Mouse (Mus musculus) midbrain, embryonic 10.5 days (tissue): ENCODE results near the gene Gata3. TPM values are rescaled to one million over a fixed set of nuclear protein-coding genes. Genes with fewer than 3 reads are reported as not detected.

ENCODE experiments used
- DNase-seq: peaks from one replicate; pipeline ENCODE4 v3.0.0-alpha.2; 2017; ENCODE audit warnings: low spot score
- H3K27ac ChIP-seq: fragments of 300-500 bp; sonication (generic); replicated peaks from 2 replicates; pipeline ENCODE4 v1.5.1; 2016; ENCODE audit warnings: mild to moderate bottlenecking
- H3K27me3 ChIP-seq: fragments of 300-500 bp; sonication (generic); 2 replicates; pipeline ENCODE4 v1.6.1; 2016; ENCODE audit warnings: low read depth, mild to moderate bottlenecking; ENCODE audit not compliant: poor library complexity, severe bottlenecking
- H3K36me3 ChIP-seq: fragments of 300-500 bp; sonication (generic); 2 replicates; pipeline ENCODE4 v1.6.1; 2016; ENCODE audit warnings: mild to moderate bottlenecking, moderate library complexity
- H3K4me1 ChIP-seq: fragments of 300-500 bp; sonication (generic); 2 replicates; pipeline ENCODE4 v1.6.1; 2016
- H3K4me3 ChIP-seq: fragments of 300-500 bp; sonication (generic); 2 replicates; pipeline ENCODE4 v1.5.1; 2016; ENCODE audit warnings: mild to moderate bottlenecking, moderate library complexity
- H3K9me3 ChIP-seq: fragments of 300-500 bp; sonication (generic); replicated peaks from 2 replicates; pipeline ENCODE4 v1.6.1; 2016; ENCODE audit warnings: mild to moderate bottlenecking
- WGBS: fragments of 180-500 bp; shearing (Covaris S2); methylation state at CpG from one replicate; pipeline ENCODE4 v1.1.7; 2016; 5-methylcytosine and 5-hydroxymethylcytosine counted together
- polyA plus RNA-seq: library from polyadenylated mRNA; unstranded; fragments of >200 nt; fragmentation: Nextera tagmentation; extraction: Ambion mirVana; gene quantifications from 2 replicates; pipeline ENCODE4 v1.2.1, GENCODE M21; 2016

The Gata3 gene
- polyA plus RNA-seq, 1 experiment from 2014 or later, result 10.5 TPM

DNA sequence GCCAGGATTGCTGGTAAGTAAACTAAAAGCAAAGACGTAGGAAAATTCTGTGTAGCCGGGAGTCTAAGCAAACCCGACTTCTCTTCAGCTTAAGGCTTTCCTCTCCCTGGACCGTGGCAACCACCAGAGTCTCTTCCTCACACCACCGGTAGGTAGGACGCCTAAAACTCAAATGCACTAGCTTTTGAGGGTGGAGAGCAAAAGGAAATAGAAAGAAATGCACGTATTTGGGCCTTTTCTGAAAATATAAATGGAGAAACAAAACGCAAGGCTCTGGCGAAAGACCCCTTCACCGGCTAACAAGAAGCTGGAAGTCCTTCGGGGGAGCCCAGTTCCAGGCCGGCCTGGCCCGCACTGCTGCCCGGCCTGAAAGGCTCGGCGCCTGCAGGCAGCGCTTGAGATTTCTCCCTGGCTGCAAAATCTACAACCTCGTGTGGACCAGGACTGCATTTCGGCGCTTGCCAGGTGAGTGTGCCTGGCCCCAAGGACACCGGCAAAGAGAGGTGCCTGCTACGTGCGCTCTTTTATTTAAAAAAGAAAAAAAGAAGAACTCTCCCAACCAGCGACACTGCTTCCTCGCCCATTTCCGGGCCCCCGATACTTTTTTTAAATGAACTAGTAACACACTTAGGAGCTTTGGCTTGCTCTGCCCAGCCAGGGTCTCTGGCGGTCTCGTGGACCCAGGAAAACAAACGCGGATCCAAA, 13.1 kb downstream of the Gata3 start:
- WGBS, result under 1% methylated on average over 31 of the region's 31 CpGs
- Histone ChIP-seq H3K9me3 (no peaks in the 10 kb centered on the region), H3K27me3 (peaks cover 97% of the 10 kb centered on the region), H3K4me3 (peak overlapping the region; percentile 60), H3K27ac (no peak overlapping the region), H3K36me3 (no peaks in the 10 kb centered on the region), H3K4me1 (peaks cover 74% of the 10 kb centered on the region)
- peak; percentile 54 for DNase-seq

DNA sequence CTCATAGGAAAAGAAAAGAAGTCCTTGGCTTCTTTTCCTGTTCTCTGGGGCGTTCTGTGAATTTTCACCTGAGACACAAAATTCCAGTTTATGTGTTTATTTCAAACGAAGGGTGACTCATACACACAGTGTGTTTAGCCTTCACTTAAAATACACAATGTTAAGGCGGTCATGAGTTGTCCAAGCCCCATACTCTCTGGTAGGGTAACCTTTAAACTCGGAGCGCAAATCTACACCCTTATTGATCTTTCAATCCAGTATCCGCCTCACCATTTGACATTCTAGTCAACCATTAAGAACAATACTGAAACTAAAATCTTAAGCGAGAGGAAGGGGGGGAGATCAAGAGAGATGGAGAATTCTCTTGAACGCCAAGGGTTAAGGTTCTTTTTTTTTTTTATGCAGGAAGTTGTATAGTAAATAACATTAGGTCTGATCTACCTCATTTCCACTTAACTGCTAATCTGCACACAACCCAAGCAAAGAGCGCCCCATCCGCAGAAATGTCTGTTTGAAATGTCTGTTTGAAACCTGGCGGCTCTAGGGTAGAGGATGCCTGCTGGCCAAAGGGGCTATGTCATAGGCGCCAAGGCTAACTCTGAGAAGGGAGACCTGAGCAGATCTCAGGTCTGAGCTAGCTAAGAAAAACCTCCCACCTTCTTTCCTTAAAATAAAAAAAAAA, 14.0 kb downstream of the Gata3 start:
- peak overlapping the region; percentile 60; the same call in 1 of the 2 replicates for H3K4me3 ChIP-seq
- peaks cover 97% of the 10 kb centered on the region for H3K27me3 ChIP-seq
- H3K4me1 ChIP-seq, result peaks cover 74% of the 10 kb centered on the region
- H3K9me3 ChIP-seq, result no peaks in the 10 kb centered on the region
- 4% methylated on average over 12 of the region's 12 CpGs for WGBS
- DNase-seq, result no peak
- no peak overlapping the region for H3K27ac ChIP-seq
- H3K36me3 ChIP-seq, result no peaks in the 10 kb centered on the region

DNA sequence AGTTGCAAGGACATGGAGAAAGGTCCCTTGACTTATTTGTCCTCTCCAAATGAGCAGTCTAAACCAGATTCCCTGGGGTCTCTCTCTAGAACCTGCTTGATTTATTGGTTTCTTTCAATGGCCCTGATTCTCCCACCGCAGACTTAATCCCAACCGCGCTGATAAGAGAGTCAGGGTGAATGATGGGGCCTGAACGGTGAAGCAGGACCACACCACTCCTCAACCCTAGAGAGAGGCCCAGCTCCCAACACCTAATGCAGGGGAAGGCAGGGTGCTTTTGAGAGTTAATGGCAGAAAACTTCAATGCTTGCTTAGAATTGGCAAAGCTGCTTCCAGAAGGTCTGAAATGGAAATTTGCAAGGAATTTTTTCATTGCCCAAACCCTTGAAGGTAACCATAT, 14.6 kb downstream of the Gata3 start:
- H3K27me3 ChIP-seq, result peaks cover 97% of the 10 kb centered on the region
- H3K4me1 ChIP-seq, result peaks cover 74% of the 10 kb centered on the region
- no peaks in the 10 kb centered on the region for H3K9me3 ChIP-seq
- WGBS, result 3% methylated on average over 4 of the region's 4 CpGs
- DNase-seq, result peak; percentile 32
- no peak overlapping the region for H3K27ac ChIP-seq
- H3K4me3 ChIP-seq, result peak overlapping the region; percentile 40
- no peaks in the 10 kb centered on the region for H3K36me3 ChIP-seq

DNA sequence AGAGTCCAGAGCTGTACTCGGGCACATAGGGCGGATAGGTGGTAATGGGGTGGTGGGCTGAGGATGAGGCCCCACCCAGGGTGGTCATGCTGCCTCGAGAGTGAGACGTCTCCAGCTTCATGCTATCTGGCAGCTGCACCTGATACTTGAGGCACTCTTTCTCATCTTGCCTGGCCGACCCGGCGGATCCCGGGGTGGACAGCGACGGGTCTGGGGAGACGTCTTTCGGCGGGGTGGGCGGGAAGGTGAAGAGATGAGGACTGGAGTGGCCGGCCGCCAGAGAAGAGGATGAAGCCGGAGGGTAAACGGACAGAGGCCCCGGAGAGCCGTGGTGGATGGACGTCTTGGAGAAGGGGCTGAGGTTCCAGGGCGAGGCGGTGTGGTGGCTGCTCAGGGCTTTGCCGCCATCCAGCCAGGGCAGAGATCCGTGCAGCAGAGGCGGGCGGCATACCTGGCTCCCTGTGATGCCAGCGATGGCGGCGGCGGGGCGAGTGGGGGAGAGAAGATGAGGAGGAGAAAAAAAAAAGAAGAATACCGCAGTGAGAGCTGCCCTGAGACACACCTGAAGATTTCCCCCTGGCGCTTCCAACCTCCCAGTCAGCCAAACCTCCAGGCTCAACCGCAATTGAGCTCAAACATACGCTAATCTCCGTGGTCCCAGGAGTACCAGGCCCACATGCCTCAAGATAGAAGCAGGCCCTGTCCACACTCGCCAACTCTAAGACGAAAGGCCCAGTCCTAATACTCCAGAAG, 15.2 kb downstream of the Gata3 start:
- DNase-seq, result peak; percentile 45
- 3% methylated on average over 39 of the region's 39 CpGs for WGBS
- Histone ChIP-seq H3K4me1 (peaks cover 74% of the 10 kb centered on the region), H3K4me3 (peak overlapping the region; percentile 40), H3K27me3 (peaks cover 97% of the 10 kb centered on the region), H3K36me3 (no peaks in the 10 kb centered on the region), H3K9me3 (no peaks in the 10 kb centered on the region), H3K27ac (no peak overlapping the region)

DNA sequence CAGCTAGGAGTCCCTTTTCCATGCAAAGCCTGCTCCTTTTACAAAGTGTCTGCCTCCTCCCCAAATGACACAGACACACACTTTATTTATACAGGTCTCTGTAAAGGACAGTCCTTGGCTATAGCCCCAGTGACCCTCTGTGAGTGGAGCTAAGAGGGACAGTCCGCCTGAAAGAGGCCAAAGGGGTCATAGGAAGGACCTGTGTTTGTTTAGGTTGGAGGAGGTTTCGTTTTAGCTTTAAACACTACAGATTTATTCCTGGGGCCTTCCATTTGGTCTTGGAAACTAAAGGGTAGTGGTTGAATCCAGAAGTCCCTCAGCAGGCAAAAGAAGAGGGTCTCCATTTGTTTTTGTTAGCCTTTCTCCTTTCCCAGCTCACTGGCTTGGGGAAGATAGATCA, 16.1 kb downstream of the Gata3 start:
- Histone ChIP-seq H3K36me3 (no peaks in the 10 kb centered on the region), H3K4me1 (peaks cover 71% of the 10 kb centered on the region), H3K27me3 (peaks cover 100% of the 10 kb centered on the region), H3K9me3 (no peaks in the 10 kb centered on the region), H3K4me3 (peak overlapping the region; percentile 40; the same call in 1 of the 2 replicates), H3K27ac (no peak overlapping the region)
- WGBS, result 9% methylated on average over 2 of the region's 2 CpGs
- DNase-seq, result peak; percentile 24

DNA sequence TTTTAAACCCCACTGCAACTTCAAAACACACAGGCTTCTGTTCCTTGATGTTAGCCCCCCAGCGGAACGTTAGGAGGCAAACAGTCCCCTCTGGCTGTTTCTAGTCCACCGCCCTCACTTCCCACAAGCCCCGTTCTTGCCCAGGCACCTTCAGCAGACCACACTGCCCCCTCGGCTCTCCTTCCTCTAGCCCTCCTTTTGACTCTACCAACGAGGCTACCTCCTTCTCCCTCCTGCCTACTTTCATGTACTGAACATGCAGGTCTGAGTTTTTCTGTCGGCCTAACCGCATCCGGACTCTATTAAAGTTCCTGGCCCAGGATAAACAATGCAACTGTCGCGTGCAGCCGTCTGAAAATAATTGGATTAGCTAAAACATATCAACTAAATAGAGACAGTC, 17.2 kb downstream of the Gata3 start:
- no peaks in the 10 kb centered on the region for H3K9me3 ChIP-seq
- peak; percentile 39 for DNase-seq
- H3K4me1 ChIP-seq, result peaks cover 61% of the 10 kb centered on the region
- peak overlapping the region; percentile 31; the same call in 1 of the 2 replicates for H3K4me3 ChIP-seq
- H3K27me3 ChIP-seq, result peaks cover 93% of the 10 kb centered on the region
- WGBS, result 2% methylated on average over 12 of the region's 12 CpGs
- H3K36me3 ChIP-seq, result no peaks in the 10 kb centered on the region
- H3K27ac ChIP-seq, result no peak overlapping the region

DNA sequence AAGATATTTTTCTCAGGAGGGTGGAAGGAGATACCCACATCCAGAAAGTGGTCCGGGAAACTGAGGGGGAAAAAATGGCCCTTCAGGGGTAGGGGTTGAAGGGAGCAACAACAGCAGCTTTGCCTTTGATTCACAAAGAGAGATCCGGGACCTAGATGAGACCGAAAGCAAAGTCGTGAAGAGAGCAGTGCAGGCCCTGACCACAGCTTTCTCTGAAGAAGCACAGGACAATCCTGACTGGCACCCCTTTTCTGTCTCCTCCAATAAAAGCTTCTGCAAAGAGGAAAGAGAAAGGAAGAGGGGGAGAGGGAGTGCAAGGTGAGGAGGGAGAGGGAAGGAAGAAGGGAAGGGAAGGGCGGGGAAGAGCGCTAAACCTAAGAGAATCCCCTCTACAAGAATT, 18.0 kb downstream of the Gata3 start:
- no peak overlapping the region for H3K4me3 ChIP-seq
- no peak overlapping the region for H3K27ac ChIP-seq

DNA sequence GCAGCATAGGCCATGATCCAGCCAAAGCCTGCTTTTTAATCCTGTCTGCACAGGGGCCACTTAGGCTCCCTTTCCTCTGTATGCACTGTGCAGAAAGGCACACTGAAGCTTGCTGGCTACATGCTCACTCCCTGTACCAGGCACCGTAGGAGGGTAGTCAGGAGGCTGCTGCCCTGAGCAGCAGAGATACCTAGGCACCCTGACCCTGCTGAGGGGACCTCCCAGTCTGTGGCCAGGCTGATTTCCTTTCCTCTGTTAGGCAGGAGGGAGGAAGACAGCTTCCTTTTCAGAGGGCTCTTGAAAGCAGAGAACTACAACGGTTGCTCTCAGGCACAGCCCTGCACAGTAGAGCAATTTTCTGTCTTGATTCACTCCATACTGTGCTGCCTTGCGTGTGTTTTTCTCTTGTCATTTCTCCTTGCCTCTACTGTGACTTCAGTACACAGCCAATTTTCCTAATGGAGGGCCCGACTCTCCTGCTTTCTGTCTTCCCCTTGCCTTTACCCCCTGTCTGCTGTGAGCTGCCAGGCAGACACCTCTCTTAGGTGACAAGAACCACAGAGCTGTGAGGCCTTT, 18.6 kb downstream of the Gata3 start:
- 11% methylated on average over 4 of the region's 4 CpGs for WGBS
- DNase-seq, result no peak
- Histone ChIP-seq H3K27me3 (peaks cover 78% of the 10 kb centered on the region), H3K27ac (no peak overlapping the region), H3K4me1 (peaks cover 52% of the 10 kb centered on the region), H3K36me3 (no peaks in the 10 kb centered on the region), H3K4me3 (no peak overlapping the region), H3K9me3 (no peaks in the 10 kb centered on the region)

More for the DNA sequence above, 18.0 kb downstream of the Gata3 start:
- 12% methylated on average over 6 of the region's 6 CpGs for WGBS
- Histone ChIP-seq H3K36me3 (no peaks in the 10 kb centered on the region), H3K27me3 (peaks cover 84% of the 10 kb centered on the region), H3K9me3 (no peaks in the 10 kb centered on the region), H3K4me1 (peaks cover 53% of the 10 kb centered on the region)
- no peak for DNase-seq

DNA sequence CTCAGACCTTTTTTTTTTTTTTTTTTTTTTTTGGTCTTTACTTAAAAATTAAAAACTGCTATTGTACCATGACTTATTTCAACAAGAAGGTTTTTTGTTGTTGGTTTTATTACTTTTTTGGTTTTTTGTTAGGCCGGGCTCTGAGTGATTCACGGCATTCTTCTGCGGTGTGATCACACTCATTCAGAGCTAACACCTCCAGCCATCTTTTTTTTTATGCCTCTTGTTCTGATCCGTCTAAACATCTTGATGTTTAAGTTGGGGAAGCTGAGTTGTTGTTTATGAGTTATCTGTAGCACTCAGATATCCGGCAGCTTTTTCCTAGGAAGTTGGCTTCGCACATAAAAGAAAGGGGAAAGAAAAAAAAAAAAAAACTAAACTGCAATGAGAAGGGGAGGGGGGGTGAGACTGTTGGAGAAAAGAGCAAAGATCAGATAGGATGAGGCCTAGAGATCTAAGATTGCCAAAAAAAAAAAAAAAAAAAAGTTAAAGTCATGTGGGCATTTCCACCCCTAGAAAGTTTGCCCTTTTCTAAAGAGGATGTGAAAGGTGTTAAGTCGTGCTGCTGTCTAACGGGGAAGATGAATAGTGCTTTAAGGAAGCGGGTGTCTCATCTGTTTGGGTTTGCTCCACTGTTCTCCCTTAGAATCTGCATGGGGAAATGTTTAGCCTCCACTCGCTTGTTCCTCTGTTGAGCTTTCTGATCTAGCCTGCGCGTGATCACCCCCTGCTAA, 22.6 kb downstream of the Gata3 start:
- no peaks in the 10 kb centered on the region for H3K36me3 ChIP-seq
- peaks cover 27% of the 10 kb centered on the region for H3K4me1 ChIP-seq
- H3K27me3 ChIP-seq, result peaks cover 38% of the 10 kb centered on the region
- WGBS, result 76% methylated on average over 12 of the region's 12 CpGs
- no peak overlapping the region for H3K27ac ChIP-seq
- no peak for DNase-seq
- no peaks in the 10 kb centered on the region for H3K9me3 ChIP-seq
- no peak overlapping the region for H3K4me3 ChIP-seq

DNA sequence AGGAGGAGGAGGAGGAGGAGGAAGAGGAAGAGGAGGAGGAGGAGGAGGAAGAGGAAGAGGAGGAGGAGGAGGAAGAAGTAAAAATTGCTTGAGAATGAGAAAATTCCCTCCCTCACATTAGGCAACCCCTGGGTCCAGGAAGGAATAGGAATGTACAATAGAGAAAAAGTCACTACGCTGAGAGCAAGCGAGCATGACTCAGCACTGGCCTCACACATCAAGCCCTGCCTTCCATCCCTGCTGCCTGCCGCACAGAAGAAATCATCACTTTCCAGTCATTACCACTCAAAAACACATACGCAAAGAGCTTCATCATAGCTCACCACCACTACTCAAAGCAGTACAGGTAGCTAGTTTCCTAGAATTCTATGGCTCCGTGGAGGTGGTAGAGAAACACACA, 29.1 kb downstream of the Gata3 start:
- H3K4me3 ChIP-seq, result no peak overlapping the region
- WGBS, result 84% methylated on average over 5 of the region's 5 CpGs
- H3K9me3 ChIP-seq, result no peaks in the 10 kb centered on the region
- H3K27me3 ChIP-seq, result no peaks in the 10 kb centered on the region; the same call in 1 of the 2 replicates
- no peak overlapping the region for H3K27ac ChIP-seq
- H3K4me1 ChIP-seq, result no peaks in the 10 kb centered on the region
- DNase-seq, result no peak
- H3K36me3 ChIP-seq, result no peaks in the 10 kb centered on the region

DNA sequence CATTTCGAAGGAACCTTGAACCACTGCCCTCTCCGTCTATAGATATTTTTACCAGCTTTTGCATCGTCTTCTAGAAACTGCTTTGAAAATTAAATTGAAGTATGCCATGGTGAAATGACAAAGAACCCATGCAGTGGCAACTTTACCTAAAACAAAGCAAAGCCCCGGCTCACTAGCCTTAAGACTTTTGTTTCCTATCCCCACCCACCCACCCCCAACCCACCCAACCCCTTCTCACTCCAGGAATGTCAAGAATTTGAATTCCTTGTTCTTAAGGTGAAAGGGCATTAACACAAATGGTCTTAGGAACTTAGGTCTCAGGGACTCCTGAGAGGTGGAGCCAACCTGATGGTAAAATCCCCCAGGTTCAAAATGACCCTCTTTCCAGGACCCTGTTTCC, 34.0 kb downstream of the Gata3 start:
- 47% methylated on average over 4 of the region's 4 CpGs for WGBS

More for the DNA sequence above, 34.0 kb downstream of the Gata3 start:
- H3K4me3 ChIP-seq, result no peak overlapping the region
- H3K4me1 ChIP-seq, result peaks cover 14% of the 10 kb centered on the region
- no peak overlapping the region for H3K27ac ChIP-seq
- H3K27me3 ChIP-seq, result peaks cover 5% of the 10 kb centered on the region; the same call in 1 of the 2 replicates
- no peak for DNase-seq
- H3K36me3 ChIP-seq, result no peaks in the 10 kb centered on the region
- no peaks in the 10 kb centered on the region for H3K9me3 ChIP-seq
